Mouse (Mus musculus) erythroblast, embryonic 14.5 days (primary cell): Measurements from ENCODE around the gene Pitpnm2.

Source experiments
- GATA1 ChIP-seq: IDR thresholded peaks from 2 replicates; pipeline ENCODE4 v1.6.1; 2012; ENCODE audit warnings: low read length, inconsistent platforms, mixed read lengths
- TAL1 ChIP-seq: IDR thresholded peaks from 3 replicates; pipeline ENCODE4 v1.6.1; 2012; ENCODE audit warnings: low read length, inconsistent platforms, mixed read lengths

DNA sequence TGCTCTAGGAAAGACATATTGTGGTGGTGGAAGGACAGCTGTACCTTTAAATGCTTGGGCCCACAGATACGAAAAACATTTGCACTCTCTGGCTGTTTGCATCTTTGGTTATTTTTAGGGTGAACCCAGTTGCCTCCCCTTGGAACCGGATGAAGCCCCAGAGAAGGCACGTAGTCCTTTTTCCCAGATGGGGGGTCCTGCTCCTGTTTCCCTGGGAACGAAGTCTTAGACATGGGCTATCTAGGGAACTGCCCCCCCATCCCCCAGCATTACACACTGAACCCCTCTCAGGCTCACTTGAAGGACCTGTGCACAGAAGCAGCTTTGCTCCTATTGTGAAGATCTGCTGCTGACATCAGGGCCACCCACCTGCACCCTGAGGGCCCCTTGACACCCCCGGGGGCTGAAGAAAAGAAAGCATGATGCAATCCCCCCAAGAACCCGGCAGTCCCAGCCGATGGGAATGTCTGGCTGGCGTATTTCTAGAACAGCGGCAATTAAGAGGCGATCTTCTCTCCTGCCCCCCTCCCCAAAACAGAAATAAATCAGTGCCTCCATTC is 56.8 kb downstream of the Pitpnm2 start:
- no peak for TF ChIP-seq GATA1
- TF ChIP-seq TAL1: no peak
